Mouse (Mus musculus) thymus, adult 2 months (tissue): Measurements from ENCODE around the gene Ascc2.

Experiments used
- CTCF ChIP-seq: fragments of 200-500 bp; IDR thresholded peaks from 2 replicates; pipeline ENCODE4 v1.5.1; 2012; ENCODE audit warnings: mild to moderate bottlenecking, control low read depth, low read length, moderate library complexity, borderline replicate concordance; ENCODE audit not compliant: control insufficient read depth, poor library complexity, insufficient read depth; ENCODE audit errors: extremely low read depth
- POLR2A ChIP-seq: fragments of 200-500 bp; IDR thresholded peaks from 2 replicates; pipeline ENCODE4 v1.6.1; 2012; ENCODE audit warnings: mild to moderate bottlenecking, low read length, control low read depth, moderate library complexity; ENCODE audit not compliant: control insufficient read depth, poor library complexity, insufficient read depth; ENCODE audit errors: extremely low read depth

GRCm38 (mm10) chr11:4703688-4704071 lies 66.1 kb downstream of the Ascc2 start:
- TF ChIP-seq CTCF (no peak), POLR2A (no peak)
